Mouse (Mus musculus): ENCODE measurements around the gene Slc16a12. TPM values are rescaled to one million over a fixed set of nuclear protein-coding genes. Genes with fewer than 3 reads are reported as not detected.

The Slc16a12 gene
- polyA plus RNA-seq, 1 experiment from 2014 or later = 2.3 TPM

DNA sequence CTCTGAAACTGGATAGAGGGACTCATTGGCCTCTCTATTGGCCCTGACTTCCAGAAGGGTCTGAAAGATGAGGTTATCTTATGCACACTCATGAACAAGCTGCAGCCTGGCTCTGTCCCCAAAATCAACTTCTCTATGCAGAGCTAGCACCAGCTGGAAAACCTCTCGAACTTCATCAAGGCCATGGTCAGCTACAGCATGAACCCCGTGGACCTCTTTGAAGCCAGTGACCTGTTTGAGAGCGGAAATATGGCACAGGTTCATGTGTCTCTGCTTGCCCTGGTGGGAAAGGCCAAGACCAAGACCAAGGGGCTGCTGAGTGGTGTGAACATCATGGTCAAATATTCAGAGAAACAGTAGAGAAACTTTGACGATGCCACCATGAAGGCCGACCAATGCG lies 123.3 kb downstream of the Slc16a12 start:
- no peak overlapping the region for H3K9ac ChIP-seq (replicated peaks)
- H3K27me3 ChIP-seq = no peaks in the 10 kb centered on the region
- H3K9me3 ChIP-seq = no peaks in the 10 kb centered on the region
- no peaks in the 10 kb centered on the region for H3K36me3 ChIP-seq
- WGBS = 94% methylated on average over 6 of the region's 6 CpGs
- H3K27ac ChIP-seq = no peak overlapping the region
- H3K4me2 ChIP-seq (replicated peaks) = no peak overlapping the region
- H3K4me3 ChIP-seq (replicated peaks) = no peak overlapping the region
- no peaks in the 10 kb centered on the region for H3K4me1 ChIP-seq (replicated peaks)
- no peak for ATAC-seq

DNA sequence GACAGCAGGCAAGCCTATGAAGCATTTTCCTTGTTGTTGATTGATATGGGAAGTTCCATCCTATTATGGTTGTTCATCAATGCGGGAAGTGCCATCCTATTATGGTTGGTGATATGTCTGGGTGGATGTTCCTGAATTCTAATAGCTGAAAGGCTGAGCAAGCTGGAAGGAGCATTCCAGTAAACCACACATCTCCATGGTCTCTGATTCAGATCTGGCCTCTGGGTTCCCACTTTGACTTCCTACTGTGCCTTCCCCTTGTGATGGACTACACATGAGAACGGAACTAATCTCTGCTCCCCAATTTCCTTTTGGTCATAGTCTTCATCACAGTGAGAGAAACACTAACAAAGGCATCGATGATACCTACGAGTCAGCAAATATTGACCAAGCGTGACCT lies 126.2 kb downstream of the Slc16a12 start:
- ATAC-seq = no peak
- Histone ChIP-seq H3K27me3 (no peaks in the 10 kb centered on the region), H3K9ac (replicated peaks) (no peak overlapping the region), H3K9me3 (no peaks in the 10 kb centered on the region), H3K4me1 (replicated peaks) (no peaks in the 10 kb centered on the region), H3K36me3 (no peaks in the 10 kb centered on the region), H3K4me3 (replicated peaks) (no peak overlapping the region), H3K27ac (no peak overlapping the region), H3K4me2 (replicated peaks) (no peak overlapping the region)
- 93% methylated on average over 5 of the region's 5 CpGs for WGBS

Small RNAs within 50 kb of the gene (microRNA-seq; reads per million reads assigned to microRNA genes)
- not detected for gene Gm27476

Other genes starting within 250 kb of the Slc16a12 start
- gene Lipa, start 219.8 kb downstream of the Slc16a12 start, polyA plus RNA-seq (2015; fragmentation: Nextera tagmentation; extraction: Ambion mirVana) = 21.2 and 22.4 TPM in 2 replicates
- gene Ifit2, start 196.6 kb downstream of the Slc16a12 start, polyA plus RNA-seq (2015; fragmentation: Nextera tagmentation; extraction: Ambion mirVana) = 3.3 and 5.4 TPM in 2 replicates
- 0.61 and 0.92 TPM in 2 replicates for gene Ifit3, start 163.8 kb downstream of the Slc16a12 start, polyA plus RNA-seq (2015; fragmentation: Nextera tagmentation; extraction: Ambion mirVana)
- gene Ifit1bl1, start 145.3 kb downstream of the Slc16a12 start, polyA plus RNA-seq (2015; fragmentation: Nextera tagmentation; extraction: Ambion mirVana) = 0.35 and 0.48 TPM in 2 replicates
- 0.16 and 0.18 TPM in 2 replicates for gene Ifit3b, start 139.3 kb downstream of the Slc16a12 start, polyA plus RNA-seq (2015; fragmentation: Nextera tagmentation; extraction: Ambion mirVana)
- 0.12 and 0.18 TPM in 2 replicates for gene Ifit1bl2, start 106.5 kb downstream of the Slc16a12 start, polyA plus RNA-seq (2015; fragmentation: Nextera tagmentation; extraction: Ambion mirVana)
- 0.09 and 0.17 TPM in 2 replicates for gene Ifit1, start 106.4 kb downstream of the Slc16a12 start, polyA plus RNA-seq (2015; fragmentation: Nextera tagmentation; extraction: Ambion mirVana)
- gene Pank1, start 132.2 kb upstream of the Slc16a12 start, polyA plus RNA-seq (2015; fragmentation: Nextera tagmentation; extraction: Ambion mirVana) = 6.4 and 6.5 TPM in 2 replicates
- 29.0 and 33.4 TPM in 2 replicates for gene Kif20b, start 175.1 kb upstream of the Slc16a12 start, polyA plus RNA-seq (2015; fragmentation: Nextera tagmentation; extraction: Ambion mirVana)

Measured in midbrain, embryonic 13.5 days (tissue).